Mouse (Mus musculus): ENCODE data around the gene Ssr3.

- TF ChIP-seq CTCF (IDR thresholded peaks at IDR 0.05; ENCODE audit: low read depth, low read length) (no peak), POLR2A (IDR thresholded peaks at IDR 0.05; ENCODE audit: extremely low read depth, insufficient read depth, low read length) (no peak)
Observed at GRCm38 (mm10) chr3:65365921-65366710, 26.3 kb downstream of the Ssr3 start.
